Mouse (Mus musculus): ENCODE measurements at regions not wholly inside any gene's neighbourhood (a gene's known extent, or its start where the extent isn't known, plus 50 kb on each side); places are given as distances from the start of the nearest gene placed in this dataset.
A peak's percentile ranks its signal among the peaks of the same experiment; 100 is the strongest.

DNA sequence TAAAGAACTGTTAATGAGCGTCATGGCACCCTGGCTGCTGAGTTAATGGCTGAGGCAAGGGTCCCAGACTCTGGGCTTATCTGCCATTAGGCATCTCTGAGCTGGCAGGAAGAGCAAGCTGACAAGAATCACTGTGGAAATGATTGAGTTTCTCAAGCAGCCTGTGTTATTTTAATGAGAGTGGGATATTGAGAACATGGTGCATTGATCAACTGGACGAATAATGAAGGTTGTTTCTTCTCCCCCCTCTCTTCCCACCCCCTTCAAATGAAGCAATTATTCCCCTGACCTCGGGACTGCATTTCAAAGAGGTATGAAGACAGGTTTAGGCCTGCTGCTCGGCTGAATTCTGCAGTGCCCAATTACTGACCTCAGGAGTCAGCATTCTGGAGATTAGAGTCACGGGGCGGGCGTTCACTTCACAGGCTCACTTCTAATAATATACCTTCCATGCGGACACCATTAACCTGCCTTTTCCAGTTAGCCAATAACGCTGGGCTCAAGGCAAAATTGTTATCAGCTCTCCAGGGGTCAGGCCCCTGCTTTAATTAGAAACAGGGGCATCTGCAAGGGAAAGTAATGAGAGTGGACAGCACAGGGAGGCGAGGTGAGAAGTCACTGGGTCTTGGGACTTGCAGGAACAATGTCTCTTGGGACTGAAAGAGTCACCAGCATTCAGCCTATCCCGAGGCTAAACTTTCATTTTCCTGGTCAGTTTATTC is 170.0 kb upstream of the Tut7 start:
- H3K9me3 ChIP-seq (replicated peaks), result no peaks in the 10 kb centered on the region
- no peaks in the 10 kb centered on the region for H3K27me3 ChIP-seq (ENCODE audit: low read depth, poor library complexity, severe bottlenecking)
- H3K36me3 ChIP-seq, result no peaks in the 10 kb centered on the region
- H3K27ac ChIP-seq (replicated peaks), result no peak overlapping the region
- DNase-seq (ENCODE audit: low spot score), result peak; percentile 27
- peaks cover 32% of the 10 kb centered on the region for H3K4me1 ChIP-seq
- no peak overlapping the region for H3K4me3 ChIP-seq
- 59% methylated on average over 11 of the region's 11 CpGs for WGBS

DNA sequence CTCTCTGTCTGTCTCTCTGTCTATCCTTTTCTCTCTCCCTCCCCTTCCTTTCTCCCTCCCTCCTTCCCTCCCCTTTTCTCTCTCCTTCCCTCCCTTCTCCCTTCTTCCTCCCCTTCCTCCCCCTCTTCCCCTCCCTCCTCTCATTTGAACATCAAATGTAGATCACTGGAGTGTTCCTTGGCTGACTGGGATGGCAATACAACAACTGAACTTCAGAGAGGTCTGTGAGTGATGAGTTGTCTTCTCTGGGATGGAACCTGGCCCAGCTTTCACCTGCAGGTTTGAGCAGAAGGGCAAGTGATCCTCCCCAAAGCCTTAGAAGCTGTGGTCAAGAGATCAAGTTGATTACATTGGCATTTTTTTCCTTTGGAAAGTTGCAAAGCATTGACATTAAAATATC is 169.4 kb upstream of the Tut7 start:
- DNase-seq (ENCODE audit: low spot score), result no peak
- Histone ChIP-seq H3K27ac (replicated peaks) (0 out of 2 replicates have a peak overlapping the region, but pooled peaks have one; percentile 30), H3K4me3 (no peak overlapping the region), H3K9me3 (replicated peaks) (no peaks in the 10 kb centered on the region; the same call in 1 of the 2 replicates), H3K36me3 (no peaks in the 10 kb centered on the region), H3K4me1 (peaks cover 32% of the 10 kb centered on the region), H3K27me3 (ENCODE audit: low read depth, poor library complexity, severe bottlenecking) (no peaks in the 10 kb centered on the region)

- Histone ChIP-seq H3K36me3 (no peaks in the 10 kb centered on the region), H3K4me1 (peaks cover 32% of the 10 kb centered on the region), H3K27me3 (ENCODE audit: low read depth, poor library complexity, severe bottlenecking) (no peaks in the 10 kb centered on the region), H3K27ac (replicated peaks) (no peak overlapping the region), H3K4me3 (no peak overlapping the region), H3K9me3 (replicated peaks) (no peaks in the 10 kb centered on the region; the same call in 1 of the 2 replicates)
- DNase-seq (ENCODE audit: low spot score), result no peak
- 78% methylated on average over 10 of the region's 10 CpGs for WGBS
Measured at GRCm38 (mm10) chr13:59990402-59991280, 167.7 kb upstream of the Tut7 start.

DNA sequence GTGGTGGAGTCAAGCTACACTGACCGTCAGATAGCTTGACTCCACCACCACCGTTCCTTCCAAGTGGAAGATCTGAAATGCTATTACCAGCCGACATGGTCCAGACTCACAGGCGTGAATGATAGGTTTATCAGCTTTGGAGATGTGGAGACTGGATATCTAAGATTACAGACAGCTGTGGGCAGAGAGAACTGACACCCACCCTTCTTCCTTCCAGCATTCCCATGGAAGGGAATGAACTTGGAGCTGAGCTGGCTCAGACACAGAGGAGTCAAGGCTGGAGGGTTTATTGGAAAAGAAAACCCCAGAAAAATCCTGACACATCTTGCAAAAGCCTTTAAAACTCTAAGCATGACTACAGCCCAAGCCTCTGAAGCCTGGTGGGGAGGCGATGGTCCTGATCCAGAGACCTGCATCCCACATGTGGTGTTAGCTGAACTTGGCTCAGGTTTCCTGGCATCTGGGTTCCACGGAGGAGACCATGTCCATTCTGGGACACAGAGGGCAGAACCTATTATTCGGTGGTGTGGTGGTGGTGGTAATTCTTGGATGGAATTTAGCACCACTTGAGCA is 165.5 kb upstream of the Tut7 start:
- Histone ChIP-seq H3K27ac (replicated peaks) (no peak overlapping the region), H3K27me3 (ENCODE audit: low read depth, poor library complexity, severe bottlenecking) (no peaks in the 10 kb centered on the region)
- 82% methylated on average over 7 of the region's 7 CpGs for WGBS

GRCm38 (mm10) chr13:59976425-59976824 is 153.5 kb upstream of the Tut7 start:
- WGBS, result 89% methylated on average over 5 of the region's 5 CpGs
- no peak for DNase-seq (ENCODE audit: low spot score)
- Histone ChIP-seq H3K4me3 (no peak overlapping the region), H3K4me1 (peaks cover 11% of the 10 kb centered on the region), H3K9me3 (replicated peaks) (no peaks in the 10 kb centered on the region), H3K27ac (replicated peaks) (no peak overlapping the region), H3K27me3 (ENCODE audit: low read depth, poor library complexity, severe bottlenecking) (peaks cover 34% of the 10 kb centered on the region), H3K36me3 (no peaks in the 10 kb centered on the region)

More for the DNA sequence above, 165.5 kb upstream of the Tut7 start:
- Histone ChIP-seq H3K9me3 (replicated peaks) (no peaks in the 10 kb centered on the region; the same call in 1 of the 2 replicates), H3K4me3 (no peak overlapping the region), H3K36me3 (no peaks in the 10 kb centered on the region), H3K4me1 (peaks cover 32% of the 10 kb centered on the region)
- DNase-seq (ENCODE audit: low spot score), result no peak

GRCm38 (mm10) chr13:59972093-59972427 is 149.1 kb upstream of the Tut7 start:
- H3K27me3 ChIP-seq (ENCODE audit: low read depth, poor library complexity, severe bottlenecking), result peaks cover 75% of the 10 kb centered on the region

GRCm38 (mm10) chr13:59971231-59972092 is 148.5 kb upstream of the Tut7 start:
- Histone ChIP-seq H3K27ac (replicated peaks) (peak overlapping the region; percentile 87), H3K4me3 (peak overlapping the region; percentile 48), H3K36me3 (no peaks in the 10 kb centered on the region), H3K27me3 (ENCODE audit: low read depth, poor library complexity, severe bottlenecking) (peaks cover 81% of the 10 kb centered on the region), H3K4me1 (peaks cover 40% of the 10 kb centered on the region), H3K9me3 (replicated peaks) (no peaks in the 10 kb centered on the region)
- DNase-seq (ENCODE audit: low spot score), result peak; percentile 68
- under 1% methylated on average over 25 of the region's 25 CpGs for WGBS

More at GRCm38 (mm10) chr13:59972093-59972427, 149.1 kb upstream of the Tut7 start:
- H3K4me3 ChIP-seq, result peak overlapping the region; percentile 48
- DNase-seq (ENCODE audit: low spot score), result no peak
- no peaks in the 10 kb centered on the region for H3K9me3 ChIP-seq (replicated peaks)
- 32% methylated on average over 9 of the region's 9 CpGs for WGBS
- peaks cover 40% of the 10 kb centered on the region for H3K4me1 ChIP-seq
- peak overlapping the region; percentile 87 for H3K27ac ChIP-seq (replicated peaks)
- no peaks in the 10 kb centered on the region for H3K36me3 ChIP-seq

GRCm38 (mm10) chr13:59970430-59970829 is 147.5 kb upstream of the Tut7 start:
- Histone ChIP-seq H3K4me3 (peak overlapping the region; percentile 48), H3K27ac (replicated peaks) (peak overlapping the region; percentile 87), H3K9me3 (replicated peaks) (no peaks in the 10 kb centered on the region), H3K36me3 (no peaks in the 10 kb centered on the region), H3K27me3 (ENCODE audit: low read depth, poor library complexity, severe bottlenecking) (peaks cover 85% of the 10 kb centered on the region), H3K4me1 (peaks cover 40% of the 10 kb centered on the region)
- WGBS, result 28% methylated on average over 6 of the region's 6 CpGs
- DNase-seq (ENCODE audit: low spot score), result no peak

DNA sequence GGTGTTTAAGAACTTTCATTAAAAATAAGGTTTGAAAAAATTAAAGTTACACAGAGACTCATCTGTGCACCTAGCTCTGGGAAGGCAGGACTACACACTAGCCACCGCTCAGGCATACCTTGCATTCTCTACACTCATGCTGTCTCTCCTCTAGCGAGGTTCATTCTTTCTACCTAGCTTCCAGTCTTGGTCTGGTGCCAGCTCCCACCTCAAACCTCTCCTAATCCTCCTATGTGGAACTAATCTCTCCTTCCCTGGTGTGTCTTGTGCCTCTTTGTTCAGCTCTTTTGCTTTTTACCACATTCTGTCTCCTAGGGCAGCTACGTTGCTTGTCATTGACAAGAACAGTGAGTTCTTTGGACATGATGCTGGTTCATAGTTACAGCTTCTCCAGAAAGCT is 146.5 kb upstream of the Tut7 start:
- DNase-seq (ENCODE audit: low spot score), result peak; percentile 31
- Histone ChIP-seq H3K27me3 (ENCODE audit: low read depth, poor library complexity, severe bottlenecking) (peaks cover 77% of the 10 kb centered on the region), H3K36me3 (no peaks in the 10 kb centered on the region), H3K4me3 (no peak overlapping the region), H3K27ac (replicated peaks) (peak overlapping the region; percentile 55; the same call in 1 of the 2 replicates), H3K9me3 (replicated peaks) (no peaks in the 10 kb centered on the region), H3K4me1 (peaks cover 40% of the 10 kb centered on the region)
- 48% methylated on average over 3 of the region's 3 CpGs for WGBS

GRCm38 (mm10) chr13:59968584-59969240 is 145.8 kb upstream of the Tut7 start:
- peaks cover 69% of the 10 kb centered on the region for H3K27me3 ChIP-seq (ENCODE audit: low read depth, poor library complexity, severe bottlenecking)
- H3K4me1 ChIP-seq, result peaks cover 40% of the 10 kb centered on the region
- no peak for DNase-seq (ENCODE audit: low spot score)
- H3K9me3 ChIP-seq (replicated peaks), result no peaks in the 10 kb centered on the region
- no peak overlapping the region for H3K4me3 ChIP-seq
- WGBS, result 88% methylated on average over 19 of the region's 19 CpGs
- no peak overlapping the region for H3K27ac ChIP-seq (replicated peaks)
- no peaks in the 10 kb centered on the region for H3K36me3 ChIP-seq

DNA sequence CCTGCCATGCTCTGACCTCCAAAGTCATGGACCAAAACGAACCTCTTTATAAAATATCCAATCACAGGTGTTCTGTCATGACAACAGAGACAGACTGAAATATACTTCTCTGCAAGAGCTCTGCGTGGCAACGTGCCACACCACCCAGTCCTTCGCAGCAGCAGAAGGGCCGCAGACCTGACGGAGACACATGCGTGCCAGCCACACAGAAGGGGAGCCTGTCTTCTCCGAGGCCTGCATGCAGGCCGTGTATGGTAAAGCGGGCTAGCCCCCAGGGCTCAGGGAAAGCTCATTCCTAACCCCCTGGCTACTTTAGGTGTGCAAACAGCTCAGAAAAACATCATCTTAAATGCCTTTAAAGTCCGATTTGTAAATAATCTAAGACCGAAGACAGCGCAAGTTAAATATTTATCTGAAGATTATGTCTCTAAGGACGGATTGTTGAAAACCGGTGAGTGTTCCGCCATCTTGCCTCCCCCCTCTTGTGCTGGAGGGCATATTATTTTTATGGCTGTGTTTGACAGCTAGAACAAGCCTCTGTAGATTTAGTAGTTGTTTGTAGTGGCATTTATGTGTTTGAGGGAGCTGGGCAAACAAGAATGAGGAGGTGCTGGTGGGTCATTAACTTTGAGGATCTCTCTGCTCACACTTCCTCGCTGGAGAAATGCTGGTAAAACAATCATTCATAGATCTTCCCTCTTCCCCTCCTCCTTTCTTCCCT is 143.7 kb upstream of the Tut7 start:
- Histone ChIP-seq H3K27ac (replicated peaks) (no peak overlapping the region), H3K9me3 (replicated peaks) (no peaks in the 10 kb centered on the region), H3K36me3 (no peaks in the 10 kb centered on the region), H3K27me3 (ENCODE audit: low read depth, poor library complexity, severe bottlenecking) (peaks cover 58% of the 10 kb centered on the region), H3K4me3 (no peak overlapping the region), H3K4me1 (peaks cover 31% of the 10 kb centered on the region)
- no peak for DNase-seq (ENCODE audit: low spot score)
- 88% methylated on average over 17 of the region's 17 CpGs for WGBS
